Mouse (Mus musculus): ENCODE measurements around the gene Il4ra. TPM values are rescaled to one million over a fixed set of nuclear protein-coding genes. Genes with fewer than 3 reads are reported as not detected.
A peak's percentile ranks its signal among the peaks of the same experiment; 100 is the strongest.

Gene Il4ra
- total RNA-seq (2017), result 57.3 to 65.3 TPM (median 57.6 TPM) in 3 replicates

DNA sequence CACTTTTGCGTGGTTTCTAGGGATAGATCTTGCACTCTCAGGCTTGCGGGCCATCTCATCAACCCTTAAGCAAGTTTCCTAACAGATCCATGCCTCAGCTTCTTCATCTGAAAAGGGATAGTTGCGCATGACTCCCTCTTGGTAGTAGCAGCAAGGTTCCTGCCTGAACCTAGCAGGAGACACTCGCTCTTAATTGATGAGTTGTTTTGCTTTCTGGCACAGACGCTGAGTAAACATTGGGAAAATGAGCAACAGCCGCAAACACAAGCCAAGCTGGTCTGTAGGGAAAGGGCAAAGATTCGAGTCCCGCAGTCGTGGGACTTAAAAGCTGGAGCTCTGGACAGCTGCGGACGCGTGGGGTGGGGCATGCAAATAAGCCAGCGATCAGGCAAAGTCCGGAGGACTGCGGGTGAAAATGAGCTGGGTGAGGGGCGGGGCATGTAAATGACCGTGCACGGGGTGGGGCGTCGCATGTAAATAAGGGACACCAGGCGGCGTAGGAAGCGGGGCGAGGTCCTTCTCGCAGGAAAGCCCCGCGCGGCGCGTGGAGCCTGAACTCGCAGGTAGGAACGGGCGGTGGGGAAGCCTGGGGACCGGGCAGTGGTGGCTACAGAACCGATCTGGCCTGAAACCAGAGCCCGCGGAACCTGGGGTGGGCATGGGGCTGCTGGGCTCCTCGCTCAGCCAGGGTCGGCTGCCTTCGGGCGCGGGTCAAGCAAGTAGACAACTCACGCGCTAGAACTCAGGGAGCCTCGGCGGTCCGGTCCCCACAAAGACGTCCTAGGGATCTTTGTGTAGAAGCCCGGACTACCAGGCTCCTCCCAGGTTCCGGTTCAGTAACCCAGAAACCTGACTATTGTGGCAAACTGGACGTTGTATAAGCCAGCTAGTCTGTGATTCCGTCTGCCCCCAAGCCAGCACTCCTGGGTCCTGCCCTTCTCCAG, at the start of gene Il4ra:
TSS of gene Il4ra (plus strand) at position 355 of the 944 bp plus-strand sequence.
- peak; percentile 82 for ATAC-seq (replicated peaks; ENCODE audit: insufficient number of reproducible peaks, low FRiP score, low TSS enrichment, poor library complexity, severe bottlenecking)

DNA sequence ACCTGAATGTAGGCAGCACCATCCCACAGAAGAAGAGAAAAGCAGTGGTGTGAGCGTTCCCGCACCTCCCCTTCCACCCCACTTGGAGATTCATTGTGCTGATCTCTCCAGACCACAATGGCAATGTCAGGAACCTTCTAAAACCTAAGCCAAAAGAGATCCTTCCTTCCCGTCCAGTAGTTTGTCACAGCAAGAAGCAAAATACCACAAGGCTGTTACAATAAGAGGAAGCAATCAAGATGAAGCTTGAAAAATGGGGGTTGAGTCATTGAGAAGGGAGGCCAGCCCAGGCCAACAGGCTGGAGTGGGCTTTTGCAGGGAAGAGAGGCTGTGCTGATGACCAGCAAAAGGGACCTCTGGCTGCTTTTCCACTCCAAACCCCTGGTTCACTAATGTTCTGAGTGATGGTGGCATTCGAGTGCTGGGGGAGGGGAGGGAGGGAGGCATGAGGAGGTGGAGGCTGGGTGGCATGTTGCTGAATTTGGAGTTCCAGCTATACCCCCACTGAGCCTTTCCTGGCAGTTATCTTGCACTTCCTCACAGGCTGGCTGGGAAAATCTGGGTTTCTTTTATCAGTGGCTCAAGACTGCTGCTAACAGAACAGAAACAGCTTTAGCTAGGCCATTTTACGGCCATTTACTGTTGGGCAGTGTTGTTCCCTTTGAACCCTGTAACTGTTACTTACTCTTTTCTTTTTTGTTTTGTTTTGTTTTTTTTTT, 48.4 kb upstream of the Il4ra start:
- ATAC-seq (replicated peaks; ENCODE audit: insufficient number of reproducible peaks, low FRiP score, low TSS enrichment, poor library complexity, severe bottlenecking), result 0 out of 2 replicates have a peak, but pooled peaks have one; percentile 22

DNA sequence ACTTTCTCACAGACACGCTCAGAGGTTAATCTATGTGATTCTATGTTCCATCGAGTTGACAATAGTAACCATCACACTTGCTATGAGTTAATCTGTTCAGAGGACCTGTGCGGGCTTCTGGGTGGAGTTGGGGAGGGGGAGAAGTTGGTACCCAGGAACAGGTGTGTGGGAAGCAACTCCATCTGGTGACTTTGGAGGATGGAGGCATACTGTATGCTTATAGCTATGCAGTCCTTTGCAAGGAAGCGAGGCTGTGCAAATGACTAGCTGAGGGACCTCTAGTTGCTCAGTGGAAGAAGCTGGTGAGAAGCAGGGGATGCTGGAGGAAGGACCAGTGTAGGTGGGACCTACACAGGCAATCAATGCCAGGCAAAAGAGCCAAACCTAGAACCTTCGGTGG, 47.3 kb upstream of the Il4ra start:
- no peak for ATAC-seq (replicated peaks; ENCODE audit: insufficient number of reproducible peaks, low FRiP score, low TSS enrichment, poor library complexity, severe bottlenecking)

DNA sequence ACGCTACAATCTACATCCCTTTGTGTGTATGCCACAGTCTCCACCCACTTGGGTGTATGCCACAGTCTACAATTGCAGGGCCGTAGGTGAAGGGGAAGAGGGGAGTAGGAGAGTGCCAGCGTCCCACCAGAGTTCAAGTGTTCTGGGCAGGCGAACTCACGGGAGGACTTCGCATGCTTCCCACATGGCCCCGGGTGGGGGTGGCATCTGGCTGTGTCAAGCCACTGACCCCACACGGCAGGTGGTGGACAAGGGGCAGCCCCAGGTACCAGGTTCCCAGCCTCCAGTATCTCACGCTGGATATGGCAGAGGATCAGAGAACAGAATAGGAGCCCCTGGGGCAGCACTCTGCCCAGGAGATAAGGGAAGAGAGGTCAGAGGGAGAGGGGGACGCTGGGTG, 46.4 kb upstream of the Il4ra start:
- ATAC-seq (replicated peaks; ENCODE audit: insufficient number of reproducible peaks, low FRiP score, low TSS enrichment, poor library complexity, severe bottlenecking), result no peak

DNA sequence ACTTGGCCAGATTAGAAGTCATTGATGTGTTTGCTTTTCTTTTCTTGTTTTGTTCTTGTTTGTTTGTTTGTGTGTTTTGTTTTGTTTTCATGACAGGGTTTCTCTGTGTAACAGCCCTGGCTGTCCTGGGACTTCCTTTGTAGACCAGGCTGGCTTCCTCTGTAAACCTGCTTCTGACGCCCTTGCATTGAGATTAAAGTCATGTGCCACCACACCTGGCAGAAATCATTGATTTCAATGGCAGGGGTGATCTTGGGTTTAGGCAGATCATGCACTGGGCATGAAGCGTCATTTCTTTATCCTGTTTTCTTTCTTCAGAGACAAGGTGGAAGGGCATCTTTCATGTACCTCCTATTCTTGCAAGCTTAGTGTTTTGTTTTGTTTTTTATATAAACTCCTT, 44.6 kb upstream of the Il4ra start:
- no peak for ATAC-seq (replicated peaks; ENCODE audit: insufficient number of reproducible peaks, low FRiP score, low TSS enrichment, poor library complexity, severe bottlenecking)

DNA sequence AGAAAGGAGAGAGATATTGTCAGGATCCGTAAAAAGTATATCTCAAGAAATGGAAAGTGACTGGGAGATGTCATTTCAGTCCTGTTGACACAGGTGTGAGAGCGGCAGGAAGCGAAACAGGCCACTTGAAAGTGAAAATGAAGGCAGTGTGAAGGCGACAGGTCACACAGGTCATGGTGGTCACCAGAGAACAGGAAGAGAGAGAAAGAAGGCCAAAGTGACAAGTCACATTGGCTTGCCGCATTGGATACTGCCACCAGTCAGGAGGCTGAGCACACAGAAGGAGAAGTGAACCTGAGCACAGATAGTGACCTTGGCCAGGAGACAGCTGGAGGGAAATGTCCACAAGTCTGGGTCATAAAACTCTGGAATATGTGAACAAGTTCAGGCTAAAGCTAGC, 40.5 kb upstream of the Il4ra start:
- peak; percentile 59 for ATAC-seq (replicated peaks; ENCODE audit: insufficient number of reproducible peaks, low FRiP score, low TSS enrichment, poor library complexity, severe bottlenecking)

DNA sequence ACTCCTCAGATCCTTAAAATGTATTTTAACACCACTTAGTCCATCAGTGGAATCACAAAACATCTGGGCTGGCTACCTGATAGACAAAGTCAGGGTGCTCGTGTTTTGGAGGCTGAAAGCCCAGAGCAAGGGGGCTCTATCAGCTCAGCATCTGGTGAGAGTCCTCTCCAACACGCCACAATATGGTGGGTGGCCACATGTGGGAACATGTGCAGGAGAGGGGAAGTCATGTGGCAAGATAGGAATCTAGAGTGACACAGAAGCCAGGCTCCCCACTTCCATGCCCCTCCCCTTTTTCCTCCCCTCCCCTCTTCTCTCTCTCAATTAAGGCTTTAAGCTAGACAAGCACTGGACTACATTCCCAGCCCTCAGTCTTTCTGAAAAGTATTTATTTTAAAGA, 40.1 kb upstream of the Il4ra start:
- no peak for ATAC-seq (replicated peaks; ENCODE audit: insufficient number of reproducible peaks, low FRiP score, low TSS enrichment, poor library complexity, severe bottlenecking)

DNA sequence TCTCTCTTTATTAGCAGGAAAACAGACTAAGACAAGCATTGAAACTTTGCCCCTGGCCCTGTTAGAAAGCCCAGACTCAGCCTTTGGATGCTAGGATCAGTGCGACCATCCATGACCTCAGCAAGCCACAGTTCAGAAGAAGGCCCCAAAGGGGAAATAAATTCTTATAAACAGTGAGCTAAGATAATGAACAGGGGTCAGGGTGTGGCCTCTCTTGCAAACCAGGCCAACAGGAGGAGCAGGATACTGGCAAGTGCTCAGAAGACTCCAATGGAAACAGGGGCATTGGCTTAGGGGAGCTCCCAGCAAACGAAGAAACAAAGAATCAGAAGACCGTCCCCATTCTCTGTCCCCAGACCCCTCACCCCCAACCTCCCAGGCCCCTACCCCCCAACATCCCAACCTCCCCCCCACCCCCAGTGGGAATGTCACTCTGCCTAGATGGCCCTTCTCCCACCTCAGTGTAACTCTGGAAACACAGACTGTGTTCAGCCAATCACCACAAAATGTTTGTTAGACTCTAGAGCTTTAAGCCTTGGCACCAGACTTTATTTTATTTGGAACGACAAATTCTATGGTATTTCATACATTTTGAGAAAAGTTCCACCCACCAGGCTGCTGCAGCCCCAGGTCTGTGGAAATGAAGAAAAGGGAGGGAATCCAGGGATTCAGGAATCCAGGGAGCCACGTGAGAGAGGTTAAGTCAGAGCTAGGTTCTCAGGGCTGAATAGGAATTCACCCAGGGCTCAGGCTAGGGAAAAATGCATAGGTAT, 36.7 kb upstream of the Il4ra start:
- no peak for ATAC-seq (replicated peaks; ENCODE audit: insufficient number of reproducible peaks, low FRiP score, low TSS enrichment, poor library complexity, severe bottlenecking)

DNA sequence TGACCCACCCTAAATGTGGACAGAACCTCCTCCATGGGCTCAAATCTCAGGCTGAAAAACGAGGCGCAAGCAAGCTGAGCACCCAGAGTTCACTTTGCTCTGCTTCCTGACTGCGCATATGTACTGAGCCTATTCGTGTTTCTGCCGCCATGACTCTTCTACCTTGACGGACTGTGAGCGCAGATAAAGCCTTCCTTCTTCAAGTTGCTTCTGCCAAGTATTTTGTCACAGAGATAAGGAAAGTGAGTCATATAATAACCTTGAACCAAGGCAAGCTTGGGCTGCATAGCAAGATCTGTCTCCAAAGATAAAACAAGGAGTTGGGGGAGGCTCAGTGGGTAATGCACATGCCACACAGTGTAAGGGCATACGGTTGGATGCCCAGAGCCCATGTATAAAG, 35.2 kb upstream of the Il4ra start:
- no peak for ATAC-seq (replicated peaks; ENCODE audit: insufficient number of reproducible peaks, low FRiP score, low TSS enrichment, poor library complexity, severe bottlenecking)

DNA sequence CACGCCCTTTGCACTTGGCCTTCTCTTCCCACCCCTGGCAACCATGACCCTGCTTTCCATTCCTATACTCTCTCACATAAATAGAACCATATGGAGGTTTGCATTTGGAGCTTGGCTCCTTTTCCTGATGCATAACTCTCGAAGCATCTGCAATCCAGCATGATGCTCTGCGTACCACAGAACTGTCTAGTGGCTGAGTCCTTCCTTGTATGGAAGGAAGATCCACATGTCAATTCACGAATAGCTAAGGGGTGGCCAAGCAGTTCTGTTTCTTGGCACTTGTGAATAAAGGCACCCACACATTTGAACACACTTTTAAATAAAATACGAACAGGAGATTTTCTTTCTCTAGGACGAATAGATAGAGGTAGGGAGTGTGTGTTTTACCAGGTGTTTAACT, 34.5 kb upstream of the Il4ra start:
- ATAC-seq (replicated peaks; ENCODE audit: insufficient number of reproducible peaks, low FRiP score, low TSS enrichment, poor library complexity, severe bottlenecking), result no peak

DNA sequence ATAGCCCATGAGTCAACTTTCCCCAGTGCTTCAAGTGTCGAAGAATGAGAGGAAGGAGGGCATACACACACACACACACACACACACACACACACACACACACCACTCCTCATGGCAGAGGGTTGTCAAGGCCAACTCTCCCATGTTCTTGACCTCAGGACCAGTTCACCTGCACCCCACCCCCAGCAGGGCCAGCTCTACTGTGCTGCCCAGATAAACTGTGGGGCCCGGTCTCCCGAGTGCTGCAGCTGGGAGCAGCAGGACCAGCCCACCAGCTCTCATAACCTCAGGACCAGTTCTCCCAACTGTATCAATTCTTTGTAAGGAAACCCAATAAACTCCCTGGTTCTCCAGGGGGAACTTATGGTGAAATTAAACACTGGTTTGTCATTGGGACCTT, 32.2 kb upstream of the Il4ra start:
- ATAC-seq (replicated peaks; ENCODE audit: insufficient number of reproducible peaks, low FRiP score, low TSS enrichment, poor library complexity, severe bottlenecking), result no peak

DNA sequence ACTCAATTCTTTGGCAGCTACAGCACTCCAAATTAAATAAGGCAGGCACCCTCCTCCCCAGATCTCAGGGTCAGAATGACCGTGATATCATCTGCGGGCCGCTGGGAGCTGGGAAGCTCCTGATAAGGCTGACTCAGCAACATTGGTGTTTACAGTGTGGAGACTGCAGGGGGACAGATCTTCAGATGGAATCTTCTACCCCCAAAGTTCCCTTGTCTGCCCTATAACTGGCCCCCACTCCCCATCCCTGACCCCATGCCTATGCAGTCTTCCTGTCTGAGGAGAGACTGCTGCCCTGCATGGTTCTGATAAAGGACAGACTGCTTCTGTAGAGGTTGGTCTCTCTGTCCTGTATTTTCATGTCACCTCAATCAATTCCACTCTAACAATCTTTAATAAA, 28.9 kb upstream of the Il4ra start:
- ATAC-seq (replicated peaks; ENCODE audit: insufficient number of reproducible peaks, low FRiP score, low TSS enrichment, poor library complexity, severe bottlenecking), result no peak

DNA sequence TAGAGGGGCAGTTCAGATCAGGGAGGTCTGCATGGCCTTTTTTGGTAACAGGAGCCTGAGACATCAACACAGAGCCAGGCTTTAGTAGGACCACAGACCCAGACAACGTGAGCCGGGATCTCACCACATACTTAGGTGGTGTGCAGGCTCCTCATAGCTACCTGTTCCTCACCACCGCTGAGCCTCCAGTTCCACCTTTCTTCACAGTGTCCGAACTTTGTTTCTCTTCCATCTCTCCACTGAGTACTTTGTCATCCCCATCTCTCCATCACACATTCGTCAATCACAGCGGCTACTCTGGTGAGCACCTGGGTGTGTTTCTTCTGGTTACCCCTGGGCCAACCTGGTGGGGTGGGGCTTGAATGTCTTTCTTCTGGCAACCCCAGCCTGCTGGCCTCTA, 24.7 kb upstream of the Il4ra start:
- ATAC-seq (replicated peaks; ENCODE audit: insufficient number of reproducible peaks, low FRiP score, low TSS enrichment, poor library complexity, severe bottlenecking), result no peak; the same call in 1 of the 2 replicates

DNA sequence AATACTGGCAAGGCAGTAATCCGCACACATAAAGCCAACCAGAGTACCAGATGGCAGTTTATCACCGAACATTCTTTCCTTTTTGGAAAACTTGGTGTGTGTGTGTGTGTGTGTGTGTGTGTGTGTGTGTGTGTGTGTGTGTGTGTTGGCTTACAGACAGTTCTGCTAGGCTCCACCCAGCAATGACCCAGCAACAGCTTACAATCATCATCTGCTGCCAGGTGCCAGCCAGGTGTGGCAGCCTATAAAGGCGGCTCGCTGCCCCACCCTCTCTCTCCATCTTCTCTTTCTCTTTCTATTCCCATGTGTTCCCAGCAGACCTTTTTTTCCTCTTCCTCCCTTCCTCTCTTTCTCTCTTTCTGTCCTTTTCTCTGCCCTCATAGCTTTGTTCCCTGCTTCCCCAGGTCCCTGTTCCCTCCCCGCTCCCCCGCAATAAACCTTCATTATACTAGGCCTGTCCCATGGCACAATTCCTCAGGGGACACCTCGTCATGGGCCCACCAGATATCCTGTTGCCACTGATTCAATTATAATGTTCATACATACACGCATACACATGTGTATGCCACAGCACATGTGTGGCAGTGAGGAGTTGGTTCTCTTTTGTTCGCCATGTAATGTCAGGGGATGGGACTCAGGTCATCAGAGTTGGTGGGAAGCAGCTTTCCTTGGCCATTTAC, 23.9 kb upstream of the Il4ra start:
- no peak for ATAC-seq (replicated peaks; ENCODE audit: insufficient number of reproducible peaks, low FRiP score, low TSS enrichment, poor library complexity, severe bottlenecking)

DNA sequence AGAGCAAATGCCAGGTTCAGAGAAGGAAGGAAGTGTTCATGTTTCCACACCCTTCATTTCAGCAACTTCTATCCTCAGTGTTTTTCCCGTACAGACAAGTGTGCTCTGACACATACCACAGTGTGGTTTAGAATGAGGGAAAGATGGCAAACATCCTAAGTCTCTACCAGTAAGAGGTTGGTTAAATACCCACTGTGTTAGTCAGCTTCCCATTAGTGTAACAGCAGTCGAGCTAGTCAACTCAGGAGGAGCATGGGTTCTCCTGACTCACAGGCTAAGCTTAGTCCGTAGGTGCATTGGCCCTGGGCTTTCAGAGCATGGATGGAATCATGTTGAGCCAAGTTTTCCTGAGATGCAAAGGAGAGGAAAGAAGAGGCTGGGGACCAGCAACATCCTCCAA, 12.6 kb upstream of the Il4ra start:
- no peak for ATAC-seq (replicated peaks; ENCODE audit: insufficient number of reproducible peaks, low FRiP score, low TSS enrichment, poor library complexity, severe bottlenecking)

DNA sequence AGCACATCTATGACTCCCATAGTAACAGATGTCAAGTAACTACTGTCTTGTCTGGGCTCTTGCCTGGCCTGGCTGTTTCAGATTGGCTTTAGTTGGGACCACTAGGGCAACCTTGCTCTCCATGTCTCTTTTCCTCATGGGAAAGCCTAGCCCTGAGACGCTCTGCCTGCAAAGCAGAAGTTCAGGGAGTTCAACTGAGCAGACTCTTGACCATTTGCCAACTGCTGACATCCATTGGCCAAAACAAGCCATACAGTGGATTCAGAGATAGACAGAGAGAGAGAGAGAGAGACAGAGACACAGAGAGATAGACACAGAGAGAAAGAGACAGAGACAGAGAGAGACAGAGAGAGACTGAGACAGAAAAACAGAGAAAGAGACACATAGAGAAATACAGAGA, 10.9 kb upstream of the Il4ra start:
- no peak for ATAC-seq (replicated peaks; ENCODE audit: insufficient number of reproducible peaks, low FRiP score, low TSS enrichment, poor library complexity, severe bottlenecking)

DNA sequence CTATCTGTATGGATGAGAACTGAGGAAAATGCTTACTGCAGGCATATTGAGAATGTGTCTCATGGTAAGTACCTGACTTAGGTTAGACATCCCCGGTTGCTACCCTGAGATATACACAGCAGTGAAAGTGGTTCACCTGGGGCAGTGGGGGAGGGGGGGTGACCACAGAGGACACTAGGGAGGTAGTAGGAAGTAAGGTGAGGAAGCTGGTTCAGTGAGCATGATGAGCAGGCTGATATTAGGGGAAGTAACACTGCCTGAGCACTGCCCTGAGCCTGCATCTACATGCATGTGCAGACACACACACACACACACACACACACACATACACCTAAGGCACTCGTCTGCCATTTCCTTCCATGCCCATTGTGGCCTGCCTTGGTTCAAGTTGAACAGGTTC, 10.1 kb upstream of the Il4ra start:
- ATAC-seq (replicated peaks; ENCODE audit: insufficient number of reproducible peaks, low FRiP score, low TSS enrichment, poor library complexity, severe bottlenecking), result peak; percentile 76

DNA sequence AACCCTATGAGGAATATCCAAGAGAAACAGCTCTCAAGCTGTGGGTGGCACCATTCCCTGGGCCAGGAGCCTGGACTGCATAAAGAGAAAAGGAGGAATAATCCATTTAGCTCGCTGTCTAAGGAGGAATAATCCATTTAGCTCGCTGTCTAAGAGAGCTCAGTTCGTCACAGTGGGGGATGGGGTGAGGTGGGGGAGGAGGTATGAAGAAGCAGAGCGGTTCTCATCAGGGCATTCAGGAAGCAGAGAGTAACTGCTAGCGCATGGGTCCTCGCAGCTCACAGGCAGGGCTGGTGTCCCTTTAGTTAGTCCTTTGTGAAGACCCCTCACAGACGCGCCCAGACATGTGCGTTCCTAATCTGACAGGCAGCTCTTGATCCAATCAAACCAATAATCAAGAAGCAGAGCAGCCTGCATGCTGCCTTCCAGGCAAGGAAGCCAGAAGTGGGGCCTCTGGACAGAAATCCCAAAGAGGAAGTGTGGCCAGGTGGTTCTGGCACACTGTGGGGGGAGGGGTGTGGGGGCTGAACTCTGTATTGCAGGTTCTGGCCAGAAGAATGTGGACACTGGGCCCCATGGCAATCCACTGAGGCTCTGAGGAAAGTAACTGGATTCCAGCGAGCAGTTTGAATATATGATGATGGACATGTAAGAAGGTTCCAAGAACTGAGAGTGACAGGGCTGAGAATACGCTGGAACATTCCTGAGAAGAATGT, 9.4 kb upstream of the Il4ra start:
- no peak for ATAC-seq (replicated peaks; ENCODE audit: insufficient number of reproducible peaks, low FRiP score, low TSS enrichment, poor library complexity, severe bottlenecking)
